Mouse (Mus musculus): Measurements from ENCODE around the gene Psmb5. TPM values are rescaled to one million over a fixed set of nuclear protein-coding genes. Genes with fewer than 3 reads are reported as not detected.

Psmb5 gene
- polyA plus RNA-seq, 1 experiment from 2014 or later = 364 TPM

DNA sequence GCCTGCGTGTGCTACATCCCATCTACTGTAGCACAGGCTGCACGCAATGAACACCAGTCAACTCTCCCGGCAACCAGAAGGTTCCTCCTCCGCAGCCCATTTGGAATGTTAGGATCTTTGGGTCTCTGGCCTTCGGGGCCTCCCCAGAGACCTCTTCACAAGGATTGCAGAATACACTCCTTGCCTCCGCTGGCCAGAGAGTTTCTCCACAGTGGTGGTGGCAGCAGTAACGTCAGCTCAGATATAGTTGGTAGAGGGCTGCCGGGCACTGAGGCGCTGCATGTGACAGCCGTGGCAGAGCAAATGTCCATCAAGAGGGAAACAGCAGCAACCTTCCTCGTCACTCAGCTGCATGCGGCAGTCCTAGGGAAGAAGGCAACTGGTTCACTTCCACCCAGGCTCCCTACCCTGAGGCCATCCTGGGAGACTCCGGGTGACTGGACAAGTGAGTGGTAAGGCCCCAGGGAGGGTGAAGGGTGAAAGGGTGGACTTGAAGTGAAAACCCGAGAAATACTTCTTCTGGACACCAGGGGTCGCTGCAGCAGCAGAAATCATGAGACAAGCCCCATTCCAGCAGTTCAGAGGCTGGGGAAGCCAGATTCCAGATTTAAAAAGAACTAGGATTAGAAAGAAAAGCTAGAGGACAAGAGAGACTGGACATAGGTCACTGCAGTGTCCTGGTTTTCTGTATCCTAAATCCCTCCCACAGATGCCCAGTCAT is 49.0 kb downstream of the Psmb5 start:
- peaks cover 19% of the 10 kb centered on the region; the same call in 1 of the 2 replicates for H3K36me3 ChIP-seq (ENCODE audit: control insufficient read depth, insufficient read depth, low read length)
- ATAC-seq (replicated peaks; ENCODE audit: insufficient number of reproducible peaks, low FRiP score, low TSS enrichment) = no peak
- no peaks in the 10 kb centered on the region for H3K9me3 ChIP-seq (replicated peaks; ENCODE audit: control insufficient read depth, low read length)

More for the DNA sequence above, 49.0 kb downstream of the Psmb5 start:
- no peak overlapping the region for H3K4me2 ChIP-seq
- H3K4me1 ChIP-seq (ENCODE audit: control insufficient read depth, insufficient read depth, low read length) = peaks cover 40% of the 10 kb centered on the region
- no peak overlapping the region for H3K4me3 ChIP-seq (ENCODE audit: low read depth, low read length)
- H3K27me3 ChIP-seq (ENCODE audit: control insufficient read depth, insufficient read depth, low read length) = no peaks in the 10 kb centered on the region
- 74% methylated on average over 15 of the region's 15 CpGs for WGBS (ENCODE audit: insufficient replicate concordance)
- peak overlapping the region; percentile 37; the same call in 1 of the 2 replicates for H3K27ac ChIP-seq (ENCODE audit: low read depth, low read length)
- H3K9ac ChIP-seq (ENCODE audit: low read depth, low read length) = no peak overlapping the region

MicroRNA genes within 50 kb of the gene (microRNA counts, 519-probe panel; counts per million panel counts)
- 32.2 counts per million for microRNA mmu-miR-686

Small RNA genes lying within 50 kb of the gene (microRNA-seq; reads per million reads assigned to microRNA genes)
- gene Mir686 (ENCODE audit: borderline number of aligned reads) (not detected), gene Mir6948 (ENCODE audit: borderline number of aligned reads) (0.27 reads per million)

Other genes starting within 250 kb of the Psmb5 start
- 8.0 TPM in 2 replicates for gene Slc7a7, start 200.2 kb downstream of the Psmb5 start, polyA plus RNA-seq (2014; fragmentation: Nextera tagmentation; extraction: Ambion mirVana)
- gene Mrpl52, start 191.1 kb downstream of the Psmb5 start, polyA plus RNA-seq (2014; fragmentation: Nextera tagmentation; extraction: Ambion mirVana) = 242 and 250 TPM in 2 replicates
- 84.3 and 90.2 TPM in 2 replicates for gene Mmp14, start 186.4 kb downstream of the Psmb5 start, polyA plus RNA-seq (2014; fragmentation: Nextera tagmentation; extraction: Ambion mirVana)
- 31.8 and 35.2 TPM in 2 replicates for gene Lrp10, start 153.9 kb downstream of the Psmb5 start, polyA plus RNA-seq (2014; fragmentation: Nextera tagmentation; extraction: Ambion mirVana)
- gene Rem2, start 141.9 kb downstream of the Psmb5 start, polyA plus RNA-seq (2014; fragmentation: Nextera tagmentation; extraction: Ambion mirVana) = 2.0 TPM in 2 replicates
- 67.8 and 74.4 TPM in 2 replicates for gene Prmt5, start 100.5 kb downstream of the Psmb5 start, polyA plus RNA-seq (2014; fragmentation: Nextera tagmentation; extraction: Ambion mirVana)
- gene Haus4, start 63.4 kb downstream of the Psmb5 start, polyA plus RNA-seq (2014; fragmentation: Nextera tagmentation; extraction: Ambion mirVana) = 40.1 and 42.8 TPM in 2 replicates
- gene Ajuba, start 40.5 kb downstream of the Psmb5 start, polyA plus RNA-seq (2014; fragmentation: Nextera tagmentation; extraction: Ambion mirVana) = 23.4 and 30.7 TPM in 2 replicates
- gene 4931414P19Rik, start 12.0 kb downstream of the Psmb5 start, polyA plus RNA-seq (2014; fragmentation: Nextera tagmentation; extraction: Ambion mirVana) = 4.4 and 4.5 TPM in 2 replicates
- gene Psmb11, start 3.4 kb upstream of the Psmb5 start, polyA plus RNA-seq (2014; fragmentation: Nextera tagmentation; extraction: Ambion mirVana) = not detected in 2 replicates
- not detected in 2 replicates for gene Gm17606, start 22.9 kb upstream of the Psmb5 start, polyA plus RNA-seq (2014; fragmentation: Nextera tagmentation; extraction: Ambion mirVana)
- gene Cdh24, start 23.3 kb upstream of the Psmb5 start, polyA plus RNA-seq (2014; fragmentation: Nextera tagmentation; extraction: Ambion mirVana) = 2.9 and 3.1 TPM in 2 replicates
- 56.7 and 60.8 TPM in 2 replicates for gene 1700123O20Rik, start 68.2 kb upstream of the Psmb5 start, polyA plus RNA-seq (2014; fragmentation: Nextera tagmentation; extraction: Ambion mirVana)
- gene Acin1, start 68.9 kb upstream of the Psmb5 start, polyA plus RNA-seq (2014; fragmentation: Nextera tagmentation; extraction: Ambion mirVana) = 72.1 and 96.8 TPM in 2 replicates
- 0.15 and 0.36 TPM in 2 replicates for gene Gm29776, start 80.8 kb upstream of the Psmb5 start, polyA plus RNA-seq (2014; fragmentation: Nextera tagmentation; extraction: Ambion mirVana)
- not detected in 2 replicates for gene Cebpe, start 94.2 kb upstream of the Psmb5 start, polyA plus RNA-seq (2014; fragmentation: Nextera tagmentation; extraction: Ambion mirVana)
- 4.8 and 5.6 TPM in 2 replicates for gene Slc7a8, start 163.9 kb upstream of the Psmb5 start, polyA plus RNA-seq (2014; fragmentation: Nextera tagmentation; extraction: Ambion mirVana)
- not detected in 2 replicates for gene Rnf212b, start 196.1 kb upstream of the Psmb5 start, polyA plus RNA-seq (2014; fragmentation: Nextera tagmentation; extraction: Ambion mirVana)

Measured in heart, embryonic 11.5 days (tissue).